Comparison of ENCODE assay signal across 21 mouse cellular contexts in the genomic region with DNA sequence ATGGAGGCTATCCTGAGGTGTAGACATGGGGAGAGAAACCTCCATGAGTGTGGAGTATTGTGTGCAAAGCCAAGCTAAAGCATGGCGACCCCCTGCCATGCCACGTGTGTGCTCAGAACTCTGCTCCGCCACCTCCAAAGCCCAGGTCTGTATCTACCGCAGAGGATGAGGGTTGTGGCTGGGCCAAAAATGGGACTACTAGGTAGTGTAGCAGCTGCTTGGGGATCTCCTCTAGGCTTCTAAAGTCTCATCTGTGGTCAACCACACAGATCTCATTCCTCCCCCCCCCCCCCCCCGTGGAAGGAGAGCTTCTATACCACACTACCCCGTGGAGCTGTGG. TPM values are rescaled to one million over a fixed set of nuclear protein-coding genes. Genes with fewer than 3 reads are reported as not detected.
DNase-seq lines count a peak whose midpoint lies in the region; TF ChIP-seq lines count a peak whose summit lies in the region.
"Had no signal": no experiment of that assay in that cellular context is flagged by ENCODE, and none has a peak within 500 bp of the region (broad histone marks: within the 10 kb centered on the region; RNA-seq: fewer than 3 reads in every experiment).

No protein-coding gene starts in this region.

- H3K36me3 ChIP-seq in kidney, adult 2 months (ENCODE audit: control insufficient read depth, insufficient read depth, low read length): no peaks in the 10 kb centered on the region
- H3K36me3 ChIP-seq: heart, embryonic 12.5 days; hindbrain, embryonic 15.5 days; limb, embryonic 12.5 days; midbrain, embryonic 15.5 days had no signal

- 67% methylated on average over 6 of the region's 6 CpGs for WGBS in kidney, adult 2 months

- no peak for TF ChIP-seq POLR2A in kidney, adult 2 months (IDR thresholded peaks at IDR 0.05; ENCODE audit: low read depth, low read length)

- H3K27ac ChIP-seq in kidney, adult 2 months (ENCODE audit: insufficient read depth, low read depth, low read length): peak overlapping the region; percentile 90
- H3K27ac ChIP-seq: hindbrain, embryonic 15.5 days; limb, embryonic 12.5 days; liver, embryonic 14.5 days; midbrain, embryonic 15.5 days had no signal

- no peak for DNase-seq in kidney, adult 2 months
- no peak for DNase-seq in kidney, postnatal 36 days
- peak; percentile 84 for DNase-seq in T-cell, adult 2 months (ENCODE audit: low spot score)
- peak; percentile 74 for DNase-seq in naive thymus-derived CD4-positive, alpha-beta T cell, adult 2 months (ENCODE audit: low read depth)
- DNase-seq in thymus, postnatal 14 days: peak; percentile 51
- DNase-seq in adrenal gland, postnatal 36 days: no peak
- DNase-seq in lung, postnatal 25 days (ENCODE audit: low spot score): no peak
- no peak for DNase-seq in urinary bladder, adult 18-20 months (ENCODE audit: low spot score in 2 of 2)
- DNase-seq: cerebellum, adult 9-11 months; heart, postnatal 36 days; layer of hippocampus, adult 9-11 months had no signal

- H3K4me3 ChIP-seq in kidney, adult 2 months (ENCODE audit: insufficient read depth, low read depth, low read length): peak overlapping the region; percentile 27; the same call in 1 of the 2 replicates
- H3K4me3 ChIP-seq: heart, embryonic 12.5 days; hindbrain, embryonic 15.5 days; limb, embryonic 12.5 days; midbrain, embryonic 15.5 days had no signal

- TF ChIP-seq CTCF in kidney, adult 2 months (conservative IDR thresholded peaks at IDR 0.05; ENCODE audit: insufficient read depth, insufficient read length, low read depth, low read length): no peak

- H3K27me3 ChIP-seq in kidney, adult 2 months (replicated peaks; ENCODE audit: control insufficient read depth, insufficient read depth, low read length): no peaks in the 10 kb centered on the region
- H3K27me3 ChIP-seq: heart, embryonic 12.5 days; hindbrain, embryonic 15.5 days; limb, embryonic 12.5 days; midbrain, embryonic 15.5 days had no signal

- peaks cover 29% of the 10 kb centered on the region; the same call in 1 of the 2 replicates for H3K4me1 ChIP-seq in kidney, adult 2 months (ENCODE audit: control insufficient read depth, insufficient read depth, low read length)

RNA-seq across cellular contexts. Expression of a gene that starts 18.7 kb away (rescaled TPM):
- polyA plus RNA-seq in kidney, adult 2 months (2012; rRNA removed): 70.5 and 77.1 TPM in 2 replicates
- total RNA-seq in adrenal gland, postnatal 36 days (2021): 10 to 100 TPM in 1 of 2 experiments, 1 to 10 TPM in 1; 7.0 to 10.3 TPM
- total RNA-seq: megakaryocyte, adult 5-6 weeks had no signal

RNA-seq across cellular contexts. Expression of a gene that starts 41.6 kb away (rescaled TPM):
- polyA plus RNA-seq in kidney, adult 2 months (2012; rRNA removed): 16.3 and 16.9 TPM in 2 replicates
- total RNA-seq in adrenal gland, postnatal 36 days (2021): 10 to 100 TPM; 44.7 to 49.2 TPM

RNA-seq across cellular contexts. Expression of a gene that starts 43.4 kb away (rescaled TPM):
- not detected in 2 replicates for polyA plus RNA-seq in kidney, adult 2 months (2012; rRNA removed)
- total RNA-seq in adrenal gland, postnatal 36 days (2021): 10 to 100 TPM; 13.7 to 16.1 TPM
- polyA plus RNA-seq: embryonic facial prominence, embryonic 14.5 days; gonadal fat pad, adult 2 months; hindbrain, embryonic 15.5 days; liver, embryonic 14.5 days; lung, embryonic 16.5 days; neural tube, embryonic 11.5 days had no signal

RNA-seq across cellular contexts. Expression of a gene that starts 59.3 kb away (rescaled TPM):
- 26.7 and 28.5 TPM in 2 replicates for polyA plus RNA-seq in kidney, adult 2 months (2012; rRNA removed)
- 10 to 100 TPM; 11.9 to 18.3 TPM for total RNA-seq in adrenal gland, postnatal 36 days (2021)

Comparison
In these comparisons a context has a peak if more than half of its experiments do, and no peak if none do; other contexts are left out.
1. DNase-seq: peak in T-cell, adult 2 months (single experiment), naive thymus-derived CD4-positive, alpha-beta T cell, adult 2 months (single experiment) and thymus, postnatal 14 days (single experiment); none in kidney, adult 2 months (single experiment), kidney, postnatal 36 days (0 of 2), adrenal gland, postnatal 36 days (0 of 2), lung, postnatal 25 days (single experiment) and urinary bladder, adult 18-20 months (0 of 2).